Mouse (Mus musculus) midbrain, postnatal 0 days (tissue): ENCODE data around the gene Rrp36. TPM values are rescaled to one million over a fixed set of nuclear protein-coding genes. Genes with fewer than 3 reads are reported as not detected.

ENCODE experiments used
- ATAC-seq: fragments of 200-750 bp; cut with Nextera tagmentation; 2 replicates; pipeline ENCODE4 v1.8.0; 2017; ENCODE audit warnings: moderate number of reproducible peaks, mild to moderate bottlenecking, moderate TSS enrichment, moderate library complexity; ENCODE audit not compliant: low FRiP score
- DNase-seq: peaks from one replicate; pipeline ENCODE4 v3.0.0-alpha.2; 2015; ENCODE audit warnings: low spot score
- H3K27ac ChIP-seq: fragments of 300-500 bp; sonication (generic); 2 replicates; pipeline ENCODE4 v1.5.1; 2014; ENCODE audit warnings: low read depth, mild to moderate bottlenecking, low read length, mixed read lengths
- H3K27me3 ChIP-seq: fragments of 300-500 bp; sonication (generic); 2 replicates; pipeline ENCODE4 v1.6.1; 2014; ENCODE audit warnings: low read length, control low read depth, mixed read lengths; ENCODE audit not compliant: insufficient read depth
- H3K36me3 ChIP-seq: fragments of 300-500 bp; sonication (generic); 2 replicates; pipeline ENCODE4 v1.6.1; 2014; ENCODE audit warnings: low read length, control low read depth, mixed read lengths; ENCODE audit not compliant: insufficient read depth
- H3K4me1 ChIP-seq: fragments of 300-500 bp; sonication (generic); 2 replicates; pipeline ENCODE4 v1.6.1; 2014; ENCODE audit warnings: mild to moderate bottlenecking, control low read depth, antibody characterized with exemption, low read length, mixed read lengths; ENCODE audit not compliant: insufficient read depth
- H3K4me2 ChIP-seq: fragments of 300-500 bp; sonication (generic); 2 replicates; pipeline ENCODE4 v1.6.1; 2014; ENCODE audit warnings: low read depth, mild to moderate bottlenecking, low read length, mixed read lengths; ENCODE audit not compliant: poor library complexity, severe bottlenecking
- H3K4me3 ChIP-seq: fragments of 300-500 bp; sonication (generic); 2 replicates; pipeline ENCODE4 v1.5.1; 2014; ENCODE audit warnings: low read depth, mild to moderate bottlenecking, low read length, moderate library complexity
- H3K9ac ChIP-seq: fragments of 300-500 bp; sonication (generic); replicated peaks from 2 replicates; pipeline ENCODE4 v1.6.1; 2014; ENCODE audit warnings: mild to moderate bottlenecking, low read length, moderate library complexity, mixed read lengths; ENCODE audit not compliant: poor library complexity, severe bottlenecking
- H3K9me3 ChIP-seq: fragments of 300-500 bp; sonication (generic); 2 replicates; pipeline ENCODE4 v1.6.1; 2016; ENCODE audit warnings: low read length, control low read depth
- CTCF ChIP-seq: IDR thresholded peaks from 2 replicates; pipeline ENCODE4 v1.5.1; 2016; ENCODE audit warnings: antibody characterized with exemption, mild to moderate bottlenecking
- WGBS: fragments of 180-500 bp; shearing (Covaris S2); extraction: QIAGEN DNeasy Blood & Tissue Kit; methylation state at CpG from one replicate; pipeline ENCODE4 v1.1.7; 2014; 5-methylcytosine and 5-hydroxymethylcytosine counted together
- polyA plus RNA-seq: library from polyadenylated mRNA; unstranded; fragments of >200 nt; fragmentation: Nextera tagmentation; extraction: Ambion mirVana; gene quantifications from 2 replicates; pipeline ENCODE4 v1.2.1, GENCODE M21; 2015
- total RNA-seq: library from RNA; depleted of rRNA; stranded (reverse); fragments of >200 nt; gene quantifications from 2 replicates; pipeline ENCODE4 v1.2.3, GENCODE M21; 2014

The Rrp36 gene
- total and polyA plus RNA-seq, 2 experiments from 2014 or later = 27.6 to 52.2 TPM

DNA sequence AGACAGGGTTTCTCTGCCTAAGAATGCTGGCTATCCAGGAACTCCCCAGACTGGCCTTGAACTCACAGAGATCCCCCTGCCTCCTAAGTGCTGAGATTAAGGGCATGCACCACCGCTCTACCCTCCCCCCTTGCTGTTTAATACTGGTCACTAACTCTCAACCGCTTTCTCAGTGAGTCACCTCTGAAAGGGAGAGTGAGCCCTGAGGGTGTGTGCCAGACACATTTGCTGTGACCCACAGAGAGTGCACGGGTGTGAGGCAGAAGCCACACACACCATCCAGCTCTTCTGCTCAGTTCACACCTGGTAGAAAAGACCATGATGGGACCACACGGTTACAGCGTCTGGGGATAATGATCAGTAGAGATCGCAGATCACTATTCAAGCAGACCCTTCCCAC is 24.4 kb upstream of the Rrp36 start:
- DNase-seq (no peak), ATAC-seq (no peak)
- Histone ChIP-seq H3K4me3 (no peak overlapping the region), H3K27me3 (no peaks in the 10 kb centered on the region), H3K4me1 (peaks cover 10% of the 10 kb centered on the region), H3K4me2 (no peak overlapping the region), H3K9ac (no peak overlapping the region), H3K9me3 (no peaks in the 10 kb centered on the region), H3K36me3 (peaks cover 18% of the 10 kb centered on the region), H3K27ac (no peak overlapping the region)
- TF ChIP-seq CTCF = no peak
- WGBS = 90% methylated on average over 6 of the region's 6 CpGs

DNA sequence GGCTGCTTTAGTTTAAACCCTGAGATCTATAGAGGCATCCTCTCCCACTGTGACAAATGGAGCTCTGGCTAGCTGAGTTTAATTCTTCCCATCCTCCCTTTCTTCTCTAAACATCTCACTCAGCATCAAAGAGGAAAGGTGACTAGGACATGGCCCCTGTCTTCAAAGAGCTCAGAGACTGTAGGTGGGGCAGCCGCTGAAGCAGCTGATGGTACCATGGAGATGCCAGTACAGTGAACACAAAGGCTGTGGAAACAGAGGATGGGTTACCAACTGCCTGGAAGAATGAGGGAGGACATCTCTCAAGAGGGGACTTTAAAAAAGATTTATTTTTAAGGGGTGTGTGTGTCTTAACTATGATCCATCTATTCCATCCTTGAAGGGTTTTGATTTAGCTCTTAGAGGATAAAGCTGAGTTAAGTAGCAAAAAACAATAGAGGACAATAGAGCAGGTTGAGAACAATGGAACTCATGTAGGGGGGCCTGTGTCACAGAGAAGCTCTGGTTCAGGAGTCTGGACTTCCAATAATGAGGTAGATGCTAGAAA is 20.4 kb upstream of the Rrp36 start:
- Histone ChIP-seq H3K36me3 (peaks cover 14% of the 10 kb centered on the region), H3K4me3 (no peak overlapping the region), H3K27me3 (no peaks in the 10 kb centered on the region), H3K9ac (no peak overlapping the region), H3K4me2 (no peak overlapping the region), H3K9me3 (no peaks in the 10 kb centered on the region), H3K27ac (no peak overlapping the region), H3K4me1 (no peaks in the 10 kb centered on the region)
- no peak for TF ChIP-seq CTCF
- no peak for ATAC-seq
- DNase-seq = no peak
- WGBS = 56% methylated on average over 1 of the region's 1 CpGs

DNA sequence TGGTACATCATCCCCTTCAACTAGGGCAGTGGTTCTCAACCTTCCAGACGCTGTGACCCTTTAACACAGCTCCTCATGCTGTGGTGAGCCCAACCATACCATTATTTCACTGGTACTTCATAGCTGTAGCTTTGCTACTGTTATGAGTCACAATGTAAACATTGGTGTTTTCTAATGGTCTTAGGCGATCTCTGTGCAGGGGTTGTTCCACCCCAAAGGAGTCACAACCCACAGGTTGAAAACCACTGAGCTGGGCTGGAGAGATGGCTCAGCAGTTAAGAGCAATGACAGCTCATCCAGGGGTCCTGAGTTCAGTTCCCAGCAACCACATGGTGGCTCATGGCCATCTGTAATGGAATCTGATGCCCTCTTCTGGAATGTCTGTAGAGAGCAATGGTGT is 17.2 kb upstream of the Rrp36 start:
- no peaks in the 10 kb centered on the region for H3K27me3 ChIP-seq
- peaks cover 6% of the 10 kb centered on the region for H3K36me3 ChIP-seq
- H3K4me2 ChIP-seq = no peak overlapping the region
- no peak for DNase-seq
- 0 out of 2 replicates have a peak, but pooled peaks have one; percentile 4 for TF ChIP-seq CTCF
- no peak for ATAC-seq
- no peak overlapping the region for H3K27ac ChIP-seq
- H3K9me3 ChIP-seq = no peaks in the 10 kb centered on the region
- H3K9ac ChIP-seq = no peak overlapping the region
- no peaks in the 10 kb centered on the region for H3K4me1 ChIP-seq
- WGBS = 90% methylated on average over 2 of the region's 2 CpGs
- H3K4me3 ChIP-seq = no peak overlapping the region

DNA sequence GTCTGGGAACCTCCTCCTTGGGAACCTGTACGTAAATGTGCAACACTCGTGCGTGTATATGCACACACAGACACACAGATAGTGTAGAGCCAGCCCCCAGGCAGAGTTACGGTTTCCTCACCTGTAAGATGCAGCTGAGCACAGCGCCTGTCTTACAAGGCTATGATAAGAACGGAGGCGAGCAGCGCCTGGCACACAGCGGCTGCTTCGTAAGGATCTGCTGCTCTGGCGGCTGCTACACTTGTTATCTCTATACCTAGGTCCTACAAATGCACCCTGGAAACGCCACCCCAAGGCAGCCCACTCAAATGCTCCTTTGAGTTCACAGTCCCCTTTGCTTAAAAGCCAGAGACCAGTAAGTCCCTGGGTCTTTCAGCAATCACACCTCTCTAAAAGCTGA is 16.5 kb upstream of the Rrp36 start:
- DNase-seq (no peak), ATAC-seq (no peak)
- Histone ChIP-seq H3K4me2 (no peak overlapping the region), H3K27me3 (no peaks in the 10 kb centered on the region), H3K27ac (no peak overlapping the region), H3K4me1 (no peaks in the 10 kb centered on the region), H3K9me3 (no peaks in the 10 kb centered on the region), H3K4me3 (no peak overlapping the region), H3K9ac (no peak overlapping the region), H3K36me3 (peaks cover 14% of the 10 kb centered on the region)
- 94% methylated on average over 12 of the region's 12 CpGs for WGBS
- TF ChIP-seq CTCF = no peak

DNA sequence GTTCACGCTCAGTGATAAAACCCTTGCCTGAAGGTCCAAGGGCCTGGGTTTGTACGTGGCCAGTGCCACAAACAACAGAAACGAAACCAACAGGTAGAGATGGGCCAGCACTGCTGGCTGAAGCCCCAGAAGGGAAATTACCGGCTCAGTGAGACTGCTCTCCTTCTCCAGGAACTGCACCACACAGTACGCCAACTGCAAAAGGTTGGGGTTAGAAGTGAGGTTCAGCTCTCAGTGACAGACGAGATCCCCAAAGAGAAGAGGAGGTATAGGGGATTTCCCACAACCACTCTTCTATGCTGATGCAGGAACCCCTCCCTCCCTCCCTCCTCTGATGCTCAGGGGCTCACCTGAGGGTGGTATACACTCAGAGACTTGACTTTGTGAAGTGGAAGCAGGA is 11.8 kb upstream of the Rrp36 start:
- H3K4me2 ChIP-seq = no peak overlapping the region
- 97% methylated on average over 6 of the region's 6 CpGs for WGBS
- no peak overlapping the region for H3K9ac ChIP-seq
- H3K27me3 ChIP-seq = no peaks in the 10 kb centered on the region
- no peak for ATAC-seq
- H3K27ac ChIP-seq = no peak overlapping the region
- no peak for TF ChIP-seq CTCF
- no peak overlapping the region for H3K4me3 ChIP-seq
- H3K4me1 ChIP-seq = peaks cover 4% of the 10 kb centered on the region; the same call in 1 of the 2 replicates
- no peak for DNase-seq
- no peaks in the 10 kb centered on the region for H3K9me3 ChIP-seq
- peaks cover 41% of the 10 kb centered on the region for H3K36me3 ChIP-seq

DNA sequence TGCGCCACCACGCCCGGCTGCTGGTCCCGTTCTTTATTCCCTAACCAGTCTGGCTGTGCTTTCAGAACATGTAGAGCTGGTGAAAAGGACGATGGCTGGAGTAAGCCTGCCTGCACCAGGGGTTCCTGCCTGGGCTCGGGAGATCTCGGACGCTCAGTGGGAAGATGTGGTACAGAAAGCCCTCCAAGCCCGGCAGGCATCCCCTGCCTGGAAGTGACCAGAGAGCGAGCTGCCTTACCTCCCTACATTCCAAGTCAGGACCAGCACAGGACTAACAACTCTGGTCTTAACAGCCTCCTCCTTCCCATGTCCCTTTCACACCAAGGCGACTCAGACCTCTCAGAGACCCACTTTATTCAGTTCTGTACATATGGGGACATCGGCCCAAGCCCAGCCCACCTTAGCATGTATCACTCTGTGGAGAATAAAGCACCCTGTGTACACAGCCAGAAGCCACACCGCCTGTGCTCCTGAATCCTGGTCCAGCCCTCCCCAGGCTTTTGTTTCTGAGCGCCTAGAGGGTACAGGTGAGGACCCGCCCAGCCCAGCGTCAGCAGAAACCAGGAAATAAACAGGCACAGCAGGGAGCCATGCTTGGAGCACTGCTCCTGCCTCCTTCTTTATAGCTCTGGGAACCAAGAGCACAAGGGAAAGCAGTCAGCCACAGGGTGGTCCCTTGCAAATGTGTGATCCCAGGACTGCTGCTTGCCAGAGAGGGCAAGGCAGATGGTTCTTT is 8.7 kb upstream of the Rrp36 start:
- TF ChIP-seq CTCF = no peak
- Histone ChIP-seq H3K9ac (no peak overlapping the region), H3K36me3 (peaks cover 44% of the 10 kb centered on the region), H3K4me2 (no peak overlapping the region), H3K4me1 (peaks cover 15% of the 10 kb centered on the region; the same call in 1 of the 2 replicates), H3K27me3 (no peaks in the 10 kb centered on the region), H3K9me3 (no peaks in the 10 kb centered on the region), H3K4me3 (no peak overlapping the region), H3K27ac (no peak overlapping the region)
- no peak for DNase-seq
- 76% methylated on average over 16 of the region's 16 CpGs for WGBS
- no peak for ATAC-seq
